Mouse (Mus musculus) ES-CJ7 (cell line): ENCODE measurements at regions not wholly inside any gene's neighbourhood (a gene's known extent, or its start where the extent isn't known, plus 50 kb on each side); places are given as distances from the start of the nearest gene placed in this dataset.

Experiments
- DNase-seq: peaks from one replicate; pipeline ENCODE4 v3.0.0; 2011; ENCODE audit warnings: low read depth, low spot score

- DNase-seq, result no peak
Observed at GRCm38 (mm10) chr3:34868698-34869409, 218.6 kb downstream of the Sox2 start.

GRCm38 (mm10) chr3:34869911-34870310 lies 219.7 kb downstream of the Sox2 start:
- DNase-seq, result no peak

GRCm38 (mm10) chr3:34885137-34885536 lies 234.9 kb downstream of the Sox2 start:
- DNase-seq, result peak; percentile 89

- no peak for DNase-seq
Observed at GRCm38 (mm10) chr3:34893381-34893780, 243.2 kb downstream of the Sox2 start.

GRCm38 (mm10) chr3:34903106-34903505 lies 252.9 kb downstream of the Sox2 start:
- DNase-seq, result no peak

- DNase-seq, result no peak
Observed at GRCm38 (mm10) chr3:34908489-34908888, 258.3 kb downstream of the Sox2 start.

- no peak for DNase-seq
Observed at GRCm38 (mm10) chr3:34909350-34909749, 259.1 kb downstream of the Sox2 start.

GRCm38 (mm10) chr3:34918326-34918932 lies 268.2 kb downstream of the Sox2 start:
- no peak for DNase-seq

GRCm38 (mm10) chr3:34920497-34920896 lies 270.3 kb downstream of the Sox2 start:
- DNase-seq, result no peak

GRCm38 (mm10) chr3:34949867-34950266 lies 299.7 kb downstream of the Sox2 start:
- no peak for DNase-seq

- DNase-seq, result no peak
Observed at GRCm38 (mm10) chr3:34956183-34956582, 306.0 kb downstream of the Sox2 start.

- no peak for DNase-seq
Observed at GRCm38 (mm10) chr3:34959044-34959521, 308.9 kb downstream of the Sox2 start.

- no peak for DNase-seq
Observed at GRCm38 (mm10) chr3:34966442-34966841, 316.2 kb downstream of the Sox2 start.

GRCm38 (mm10) chr3:34967911-34968310 lies 317.7 kb downstream of the Sox2 start:
- no peak for DNase-seq

- DNase-seq, result no peak
Observed at GRCm38 (mm10) chr3:34971536-34971935, 321.3 kb downstream of the Sox2 start.

- DNase-seq, result no peak
Observed at GRCm38 (mm10) chr3:34974371-34974770, 324.2 kb downstream of the Sox2 start.
